Mouse (Mus musculus): ENCODE data around the gene Spag9. TPM values are rescaled to one million over a fixed set of nuclear protein-coding genes. Genes with fewer than 3 reads are reported as not detected.

The Spag9 gene
- polyA plus RNA-seq, 1 experiment from 2014 or later, result 82.7 TPM

DNA sequence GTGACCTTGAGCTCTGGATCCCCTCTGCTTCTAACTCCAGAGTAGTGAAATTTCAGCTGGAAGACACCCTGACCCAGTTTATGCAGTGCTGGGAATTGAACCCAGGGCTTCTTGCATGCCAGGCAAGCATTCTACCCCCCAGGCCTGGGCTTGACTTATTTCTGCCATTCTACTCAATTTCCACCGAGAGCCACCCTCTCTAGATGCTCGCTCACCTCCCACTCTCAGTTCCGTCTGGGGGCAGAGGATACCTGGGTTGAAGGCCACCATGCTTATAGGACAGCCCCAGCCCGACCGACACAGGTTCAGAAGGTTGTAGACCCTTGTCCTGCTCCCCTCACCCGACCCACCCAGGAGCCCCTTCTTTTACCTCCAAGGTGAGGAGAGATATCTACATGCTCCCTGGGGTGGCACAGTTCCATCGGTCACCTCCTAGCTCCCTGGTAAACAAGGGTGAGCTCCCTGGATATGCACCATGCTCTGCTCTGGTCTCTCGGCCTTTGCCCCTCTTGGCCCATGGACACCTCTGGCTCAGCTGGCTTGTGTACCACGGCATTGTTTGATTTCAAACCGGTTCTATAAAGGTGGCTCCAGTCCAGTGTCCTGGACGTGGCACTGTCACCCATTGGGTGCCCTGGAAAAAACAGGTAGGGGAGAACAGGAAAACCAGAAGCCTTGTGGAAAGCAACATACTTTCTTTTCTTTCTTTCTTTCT lies 166.1 kb downstream of the Spag9 start:
- Histone ChIP-seq H3K27ac (ENCODE audit: low read length) (peak overlapping the region; percentile 99), H3K9ac (ENCODE audit: low read depth, low read length) (no peak overlapping the region)

DNA sequence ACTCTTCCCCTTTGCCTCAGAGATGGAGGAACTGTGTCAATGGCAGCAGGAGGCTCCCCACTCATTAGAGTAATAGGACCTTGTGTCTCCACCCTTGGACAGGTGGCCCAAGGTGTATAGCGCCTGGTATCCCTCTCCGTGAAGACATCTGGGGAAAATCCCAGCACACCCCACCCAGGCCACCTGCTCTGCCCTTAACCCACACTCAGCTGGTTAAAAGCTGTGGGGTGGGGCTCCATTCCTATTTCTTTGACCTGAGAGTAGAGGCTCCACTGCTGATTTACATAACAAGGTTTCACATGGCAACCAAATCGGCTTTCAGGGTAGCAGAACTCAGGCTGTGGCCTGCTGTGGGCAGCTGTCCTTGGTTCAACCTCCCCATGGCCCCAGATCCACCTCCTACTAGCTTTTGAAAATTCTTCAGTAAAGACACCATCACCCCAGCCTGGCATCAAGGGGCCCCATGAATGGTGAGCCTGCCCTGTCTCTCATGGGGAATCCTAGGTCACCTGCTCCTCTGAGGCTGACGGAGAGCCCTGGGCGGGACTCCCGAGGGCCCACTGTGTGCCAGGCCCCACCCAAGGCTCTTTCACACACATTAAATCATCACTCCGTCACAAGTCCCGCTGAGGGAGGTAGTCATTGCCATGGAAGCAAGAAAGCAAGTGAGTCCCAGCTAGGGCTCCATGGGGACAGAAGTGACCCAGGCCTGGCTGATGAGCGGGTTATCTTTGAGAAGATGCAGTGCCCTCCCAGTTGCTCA lies 167.3 kb downstream of the Spag9 start:
- no peak overlapping the region for H3K27ac ChIP-seq (ENCODE audit: low read length)
- no peaks in the 10 kb centered on the region for H3K36me3 ChIP-seq (ENCODE audit: control insufficient read depth, insufficient read depth, low read length)
- no peak for ATAC-seq
- H3K9me3 ChIP-seq (replicated peaks; ENCODE audit: control insufficient read depth, low read length, poor library complexity, severe bottlenecking), result no peaks in the 10 kb centered on the region
- no peaks in the 10 kb centered on the region for H3K27me3 ChIP-seq (ENCODE audit: control insufficient read depth, insufficient read depth, low read depth, low read length)
- H3K9ac ChIP-seq (ENCODE audit: low read depth, low read length), result no peak overlapping the region
- WGBS, result 59% methylated on average over 9 of the region's 9 CpGs
- H3K4me3 ChIP-seq (ENCODE audit: low read depth, low read length), result no peak overlapping the region
- no peak overlapping the region for H3K4me2 ChIP-seq (ENCODE audit: low read length)
- peaks cover 32% of the 10 kb centered on the region for H3K4me1 ChIP-seq (ENCODE audit: control insufficient read depth, insufficient read depth, low read length)

More for the DNA sequence above, 166.1 kb downstream of the Spag9 start:
- 90% methylated on average over 11 of the region's 11 CpGs for WGBS
- Histone ChIP-seq H3K4me1 (ENCODE audit: control insufficient read depth, insufficient read depth, low read length) (peaks cover 32% of the 10 kb centered on the region), H3K36me3 (ENCODE audit: control insufficient read depth, insufficient read depth, low read length) (no peaks in the 10 kb centered on the region), H3K4me3 (ENCODE audit: low read depth, low read length) (no peak overlapping the region), H3K27me3 (ENCODE audit: control insufficient read depth, insufficient read depth, low read depth, low read length) (no peaks in the 10 kb centered on the region), H3K9me3 (replicated peaks; ENCODE audit: control insufficient read depth, low read length, poor library complexity, severe bottlenecking) (no peaks in the 10 kb centered on the region), H3K4me2 (ENCODE audit: low read length) (no peak overlapping the region)
- no peak for ATAC-seq

DNA sequence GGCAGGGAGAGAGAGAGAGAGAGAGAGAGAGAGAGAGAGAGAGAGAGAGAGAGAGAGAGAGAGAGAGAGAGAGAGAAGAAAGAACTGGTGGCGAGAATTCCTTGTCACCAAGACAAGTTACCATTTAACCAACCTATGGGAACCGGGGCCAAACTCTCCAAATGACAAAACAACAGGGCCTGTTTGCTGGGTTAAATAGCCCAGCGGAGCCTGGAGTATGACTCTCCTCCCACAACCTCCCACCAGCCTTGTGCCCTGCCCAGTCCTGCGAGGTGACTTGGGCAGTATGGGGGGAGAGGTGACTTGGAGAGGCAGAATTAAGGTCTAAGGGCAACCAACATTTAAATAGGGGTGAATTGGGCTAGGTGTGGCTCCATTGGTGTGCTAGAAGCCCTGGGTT lies 169.9 kb downstream of the Spag9 start:
- no peaks in the 10 kb centered on the region for H3K27me3 ChIP-seq (ENCODE audit: control insufficient read depth, insufficient read depth, low read depth, low read length)
- 86% methylated on average over 4 of the region's 4 CpGs for whole genome bisulfite sequencing
- no peaks in the 10 kb centered on the region for H3K9me3 ChIP-seq (replicated peaks; ENCODE audit: control insufficient read depth, low read length, poor library complexity, severe bottlenecking)
- H3K27ac ChIP-seq (ENCODE audit: low read length), result no peak overlapping the region
- H3K36me3 ChIP-seq (ENCODE audit: control insufficient read depth, insufficient read depth, low read length), result no peaks in the 10 kb centered on the region
- H3K4me3 ChIP-seq (ENCODE audit: low read depth, low read length), result no peak overlapping the region
- H3K4me2 ChIP-seq (ENCODE audit: low read length), result no peak overlapping the region
- peaks cover 11% of the 10 kb centered on the region for H3K4me1 ChIP-seq (ENCODE audit: control insufficient read depth, insufficient read depth, low read length)
- ATAC-seq, result no peak
- no peak overlapping the region for H3K9ac ChIP-seq (ENCODE audit: low read depth, low read length)

GRCm38 (mm10) chr11:94168238-94168637 lies 172.3 kb downstream of the Spag9 start:
- Histone ChIP-seq H3K4me3 (ENCODE audit: low read depth, low read length) (no peak overlapping the region), H3K27me3 (ENCODE audit: control insufficient read depth, insufficient read depth, low read depth, low read length) (no peaks in the 10 kb centered on the region), H3K36me3 (ENCODE audit: control insufficient read depth, insufficient read depth, low read length) (no peaks in the 10 kb centered on the region), H3K9me3 (replicated peaks; ENCODE audit: control insufficient read depth, low read length, poor library complexity, severe bottlenecking) (no peaks in the 10 kb centered on the region), H3K4me2 (ENCODE audit: low read length) (no peak overlapping the region), H3K4me1 (ENCODE audit: control insufficient read depth, insufficient read depth, low read length) (no peaks in the 10 kb centered on the region), H3K27ac (ENCODE audit: low read length) (no peak overlapping the region), H3K9ac (ENCODE audit: low read depth, low read length) (no peak overlapping the region)
- WGBS, result 55% methylated on average over 5 of the region's 5 CpGs
- no peak for ATAC-seq

DNA sequence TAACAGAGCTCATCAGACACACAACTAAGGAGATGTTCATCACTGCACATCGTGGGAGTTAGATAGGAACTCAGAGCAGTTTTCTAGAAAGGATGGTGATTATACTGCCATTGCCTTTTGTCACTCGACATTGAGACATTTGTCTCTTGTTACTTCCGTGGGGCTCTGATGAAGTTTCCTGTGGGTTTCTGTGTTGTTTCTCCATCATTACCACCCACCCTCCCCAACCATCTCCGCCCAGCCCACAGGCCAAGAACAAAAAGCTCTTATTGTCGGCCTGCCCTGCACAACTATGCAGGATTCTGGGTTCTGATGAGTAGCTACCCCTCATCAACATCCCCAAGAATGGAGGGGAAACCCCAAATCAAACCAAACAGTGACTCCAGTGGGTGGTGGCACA lies 173.7 kb downstream of the Spag9 start:
- no peak overlapping the region for H3K4me3 ChIP-seq (ENCODE audit: low read depth, low read length)
- H3K27me3 ChIP-seq (ENCODE audit: control insufficient read depth, insufficient read depth, low read depth, low read length), result no peaks in the 10 kb centered on the region
- H3K4me2 ChIP-seq (ENCODE audit: low read length), result no peak overlapping the region
- no peaks in the 10 kb centered on the region for H3K4me1 ChIP-seq (ENCODE audit: control insufficient read depth, insufficient read depth, low read length)
- H3K36me3 ChIP-seq (ENCODE audit: control insufficient read depth, insufficient read depth, low read length), result no peaks in the 10 kb centered on the region
- no peak overlapping the region for H3K9ac ChIP-seq (ENCODE audit: low read depth, low read length)
- no peak overlapping the region for H3K27ac ChIP-seq (ENCODE audit: low read length)
- H3K9me3 ChIP-seq (replicated peaks; ENCODE audit: control insufficient read depth, low read length, poor library complexity, severe bottlenecking), result no peaks in the 10 kb centered on the region
- 89% methylated on average over 5 of the region's 5 CpGs for WGBS
- no peak for ATAC-seq

DNA sequence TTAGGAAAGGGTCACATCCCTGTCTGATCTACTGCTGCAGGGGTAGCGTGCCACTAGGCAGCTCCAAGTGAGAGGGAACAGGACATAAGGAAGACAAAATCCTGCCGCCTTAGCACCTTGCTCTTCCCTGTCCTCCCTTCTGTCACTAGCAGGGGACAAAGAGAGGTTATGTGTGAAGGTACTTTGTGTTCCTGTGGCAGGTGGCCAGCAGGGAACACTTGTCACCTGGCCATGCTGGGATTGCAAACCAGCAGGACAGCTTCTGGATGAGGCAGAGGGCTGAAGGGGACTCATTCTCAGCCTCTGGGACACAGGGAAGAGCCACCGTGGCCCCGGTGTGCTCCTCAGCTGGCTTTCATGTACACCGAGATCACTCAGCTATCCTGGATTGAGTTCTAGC lies 175.8 kb downstream of the Spag9 start:
- no peak overlapping the region for H3K4me3 ChIP-seq (ENCODE audit: low read depth, low read length)
- no peak for ATAC-seq

GRCm38 (mm10) chr11:94172186-94172585 lies 176.3 kb downstream of the Spag9 start:
- Histone ChIP-seq H3K27me3 (ENCODE audit: control insufficient read depth, insufficient read depth, low read depth, low read length) (no peaks in the 10 kb centered on the region), H3K9ac (ENCODE audit: low read depth, low read length) (no peak overlapping the region), H3K4me3 (ENCODE audit: low read depth, low read length) (no peak overlapping the region), H3K9me3 (replicated peaks; ENCODE audit: control insufficient read depth, low read length, poor library complexity, severe bottlenecking) (no peaks in the 10 kb centered on the region), H3K4me1 (ENCODE audit: control insufficient read depth, insufficient read depth, low read length) (no peaks in the 10 kb centered on the region), H3K36me3 (ENCODE audit: control insufficient read depth, insufficient read depth, low read length) (no peaks in the 10 kb centered on the region), H3K27ac (ENCODE audit: low read length) (no peak overlapping the region), H3K4me2 (ENCODE audit: low read length) (no peak overlapping the region)
- 87% methylated on average over 9 of the region's 9 CpGs for WGBS
- ATAC-seq, result no peak

More for the DNA sequence above, 175.8 kb downstream of the Spag9 start:
- Histone ChIP-seq H3K4me2 (ENCODE audit: low read length) (no peak overlapping the region), H3K27ac (ENCODE audit: low read length) (no peak overlapping the region), H3K27me3 (ENCODE audit: control insufficient read depth, insufficient read depth, low read depth, low read length) (no peaks in the 10 kb centered on the region), H3K36me3 (ENCODE audit: control insufficient read depth, insufficient read depth, low read length) (no peaks in the 10 kb centered on the region), H3K9ac (ENCODE audit: low read depth, low read length) (no peak overlapping the region), H3K4me1 (ENCODE audit: control insufficient read depth, insufficient read depth, low read length) (no peaks in the 10 kb centered on the region), H3K9me3 (replicated peaks; ENCODE audit: control insufficient read depth, low read length, poor library complexity, severe bottlenecking) (no peaks in the 10 kb centered on the region)
- 96% methylated on average over 5 of the region's 5 CpGs for WGBS

DNA sequence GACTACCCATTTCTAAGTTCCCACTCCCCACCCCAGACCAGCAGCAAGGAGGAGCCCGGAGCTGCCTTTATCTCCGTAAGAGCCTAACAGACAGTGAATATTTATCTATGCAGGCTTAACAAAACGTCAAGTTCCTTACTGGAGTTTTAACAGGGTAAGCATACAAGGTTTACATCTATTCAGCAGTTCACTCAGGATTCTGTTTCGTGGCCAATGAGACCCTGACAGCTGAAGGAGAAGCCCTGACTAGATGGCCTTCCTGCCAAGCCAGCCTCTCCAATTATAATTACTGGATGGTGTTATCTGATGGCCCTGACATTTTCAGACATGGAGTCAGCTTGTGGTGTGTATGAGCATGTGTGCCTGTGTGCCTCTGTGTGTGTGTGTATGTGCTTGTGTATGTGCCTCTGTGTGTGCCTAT lies 177.8 kb downstream of the Spag9 start:
- Histone ChIP-seq H3K9me3 (replicated peaks; ENCODE audit: control insufficient read depth, low read length, poor library complexity, severe bottlenecking) (no peaks in the 10 kb centered on the region), H3K36me3 (ENCODE audit: control insufficient read depth, insufficient read depth, low read length) (no peaks in the 10 kb centered on the region), H3K4me1 (ENCODE audit: control insufficient read depth, insufficient read depth, low read length) (no peaks in the 10 kb centered on the region), H3K27me3 (ENCODE audit: control insufficient read depth, insufficient read depth, low read depth, low read length) (no peaks in the 10 kb centered on the region), H3K4me2 (ENCODE audit: low read length) (no peak overlapping the region), H3K4me3 (ENCODE audit: low read depth, low read length) (no peak overlapping the region), H3K27ac (ENCODE audit: low read length) (no peak overlapping the region), H3K9ac (ENCODE audit: low read depth, low read length) (no peak overlapping the region)
- ATAC-seq, result no peak
- 56% methylated on average over 4 of the region's 4 CpGs for WGBS

DNA sequence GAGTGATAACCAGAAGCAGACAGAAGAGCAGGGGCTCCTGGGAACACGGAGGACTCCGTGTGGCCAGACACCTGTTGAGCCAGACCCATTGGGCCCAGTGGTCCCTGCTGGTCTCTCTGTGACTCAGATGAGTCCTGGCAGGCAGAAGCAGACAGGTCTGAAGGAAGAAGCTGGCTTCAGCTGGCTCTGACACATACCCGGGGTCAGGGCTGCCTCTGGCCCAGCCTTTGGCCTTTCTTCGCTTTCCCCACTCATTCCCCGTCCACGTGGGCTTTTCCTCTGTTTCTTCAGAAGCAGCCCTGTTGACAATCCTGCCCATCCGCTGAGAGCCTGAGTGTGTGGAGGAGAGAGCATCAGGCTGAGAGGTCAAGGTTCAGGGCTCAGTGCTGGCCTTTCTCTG lies 179.4 kb downstream of the Spag9 start:
- no peaks in the 10 kb centered on the region for H3K9me3 ChIP-seq (replicated peaks; ENCODE audit: control insufficient read depth, low read length, poor library complexity, severe bottlenecking)
- no peak overlapping the region for H3K9ac ChIP-seq (ENCODE audit: low read depth, low read length)
- WGBS, result 68% methylated on average over 7 of the region's 7 CpGs
- no peaks in the 10 kb centered on the region for H3K4me1 ChIP-seq (ENCODE audit: control insufficient read depth, insufficient read depth, low read length)
- no peak overlapping the region for H3K27ac ChIP-seq (ENCODE audit: low read length)
- ATAC-seq, result no peak
- H3K36me3 ChIP-seq (ENCODE audit: control insufficient read depth, insufficient read depth, low read length), result no peaks in the 10 kb centered on the region
- no peak overlapping the region for H3K4me3 ChIP-seq (ENCODE audit: low read depth, low read length)
- no peaks in the 10 kb centered on the region for H3K27me3 ChIP-seq (ENCODE audit: control insufficient read depth, insufficient read depth, low read depth, low read length)
- H3K4me2 ChIP-seq (ENCODE audit: low read length), result no peak overlapping the region
